Mouse (Mus musculus): ENCODE measurements around the gene Ect2l. TPM values are rescaled to one million over a fixed set of nuclear protein-coding genes. Genes with fewer than 3 reads are reported as not detected.
"Not testable (repeated sequence)": the region's sequence is repeated elsewhere in the genome, so short reads cannot be mapped to it uniquely, and the experiment has no call there.

Ect2l gene
- polyA plus RNA-seq, 1 experiment from 2014 or later, result 0.43 TPM

DNA sequence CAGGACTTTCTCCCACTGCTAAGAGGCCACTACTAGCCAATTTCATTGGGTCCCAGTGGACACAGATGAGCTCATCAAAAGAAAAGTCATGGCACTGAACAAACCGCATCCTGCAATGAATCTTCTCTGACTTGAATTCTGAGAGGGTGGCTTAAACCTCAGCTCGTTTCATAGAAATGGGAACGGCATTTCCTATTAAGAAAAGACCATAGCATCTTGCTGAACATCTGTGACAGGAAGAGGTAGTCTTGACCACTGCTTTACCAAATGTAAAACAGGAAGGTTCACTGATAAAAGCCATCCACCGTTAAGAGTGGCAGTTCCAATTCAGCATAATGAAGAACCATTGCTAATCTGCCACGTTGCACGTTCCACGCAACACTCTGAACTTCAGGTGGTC, 34.0 kb downstream of the Ect2l start:
- Histone ChIP-seq H3K27ac (ENCODE audit: low read length) (no peak overlapping the region), H3K4me3 (replicated peaks; ENCODE audit: low read length) (no peak overlapping the region), H3K27me3 (ENCODE audit: control insufficient read depth, insufficient read depth, low read length) (no peaks in the 10 kb centered on the region), H3K36me3 (ENCODE audit: control insufficient read depth, insufficient read depth, low read length) (no peaks in the 10 kb centered on the region), H3K9me3 (replicated peaks; ENCODE audit: control insufficient read depth, low read length) (no peaks in the 10 kb centered on the region), H3K4me2 (ENCODE audit: low read depth, low read length) (no peak overlapping the region), H3K9ac (ENCODE audit: low read length) (no peak overlapping the region), H3K4me1 (ENCODE audit: control insufficient read depth, insufficient read depth, low read length) (no peaks in the 10 kb centered on the region)
- ATAC-seq (ENCODE audit: insufficient read depth, low FRiP score), result no peak
- 85% methylated on average over 7 of the region's 7 CpGs for WGBS

DNA sequence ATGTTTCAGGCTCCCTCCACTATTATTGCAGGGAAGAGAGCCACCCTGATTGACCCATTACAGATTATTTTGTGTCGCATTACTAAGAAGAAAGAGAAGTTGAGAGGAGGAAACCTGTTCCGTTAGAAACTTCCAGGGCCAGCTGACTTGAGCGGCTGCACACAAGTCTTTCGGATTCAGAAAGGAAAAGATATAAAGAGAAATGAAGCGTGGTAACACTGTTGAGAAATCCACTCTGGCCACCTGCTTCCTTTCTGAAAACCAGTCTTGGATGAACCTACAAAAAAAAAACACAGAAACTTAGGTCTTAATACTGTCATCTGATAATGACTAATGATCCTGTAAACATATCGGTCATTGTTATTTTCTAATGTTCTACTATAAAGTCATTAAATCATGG, 35.6 kb downstream of the Ect2l start:
- WGBS, result 78% methylated on average over 6 of the region's 6 CpGs
- no peaks in the 10 kb centered on the region for H3K27me3 ChIP-seq (ENCODE audit: control insufficient read depth, insufficient read depth, low read length)
- H3K4me2 ChIP-seq (ENCODE audit: low read depth, low read length), result no peak overlapping the region
- no peak overlapping the region for H3K4me3 ChIP-seq (replicated peaks; ENCODE audit: low read length)
- H3K9ac ChIP-seq (ENCODE audit: low read length), result no peak overlapping the region
- H3K27ac ChIP-seq (ENCODE audit: low read length), result no peak overlapping the region
- H3K36me3 ChIP-seq (ENCODE audit: control insufficient read depth, insufficient read depth, low read length), result no peaks in the 10 kb centered on the region
- no peaks in the 10 kb centered on the region for H3K4me1 ChIP-seq (ENCODE audit: control insufficient read depth, insufficient read depth, low read length)
- H3K9me3 ChIP-seq (replicated peaks; ENCODE audit: control insufficient read depth, low read length), result no peaks in the 10 kb centered on the region
- ATAC-seq (ENCODE audit: insufficient read depth, low FRiP score), result no peak

DNA sequence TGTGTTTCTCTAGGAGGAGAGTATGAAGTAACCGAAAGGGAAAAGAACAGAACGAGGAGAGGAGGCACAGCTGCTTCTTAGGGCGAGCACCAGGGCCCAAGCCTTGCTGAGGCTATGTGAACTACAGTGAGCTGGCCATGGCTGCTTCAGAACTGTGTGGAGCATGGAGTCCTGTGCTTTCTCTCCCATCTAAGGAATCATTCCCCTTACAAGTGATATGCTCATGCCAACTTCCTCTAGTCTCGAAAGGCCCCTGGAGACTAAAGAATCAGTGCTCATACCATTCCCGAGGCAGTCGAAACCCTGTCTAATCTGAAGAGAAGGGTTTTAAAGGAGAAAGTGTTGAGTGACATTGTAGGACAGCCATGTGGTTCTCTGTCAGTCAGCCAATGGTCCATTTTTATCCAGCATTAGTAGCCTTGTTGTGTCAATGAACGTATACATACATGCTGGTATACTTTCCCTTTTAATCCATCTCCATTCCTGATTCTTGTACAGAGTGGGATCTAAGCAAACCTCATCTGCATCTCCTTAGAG, 48.2 kb downstream of the Ect2l start:
- ATAC-seq (ENCODE audit: insufficient read depth, low FRiP score), result no peak
- H3K4me1 ChIP-seq (ENCODE audit: control insufficient read depth, insufficient read depth, low read length), result no peaks in the 10 kb centered on the region
- no peak overlapping the region for H3K9ac ChIP-seq (ENCODE audit: low read length)
- H3K36me3 ChIP-seq (ENCODE audit: control insufficient read depth, insufficient read depth, low read length), result no peaks in the 10 kb centered on the region
- WGBS, result 80% methylated on average over 7 of the region's 7 CpGs
- no peak overlapping the region for H3K27ac ChIP-seq (ENCODE audit: low read length)
- H3K4me2 ChIP-seq (ENCODE audit: low read depth, low read length), result no peak overlapping the region
- H3K9me3 ChIP-seq (replicated peaks; ENCODE audit: control insufficient read depth, low read length), result no peaks in the 10 kb centered on the region
- H3K4me3 ChIP-seq (replicated peaks; ENCODE audit: low read length), result no peak overlapping the region
- no peaks in the 10 kb centered on the region for H3K27me3 ChIP-seq (ENCODE audit: control insufficient read depth, insufficient read depth, low read length)

DNA sequence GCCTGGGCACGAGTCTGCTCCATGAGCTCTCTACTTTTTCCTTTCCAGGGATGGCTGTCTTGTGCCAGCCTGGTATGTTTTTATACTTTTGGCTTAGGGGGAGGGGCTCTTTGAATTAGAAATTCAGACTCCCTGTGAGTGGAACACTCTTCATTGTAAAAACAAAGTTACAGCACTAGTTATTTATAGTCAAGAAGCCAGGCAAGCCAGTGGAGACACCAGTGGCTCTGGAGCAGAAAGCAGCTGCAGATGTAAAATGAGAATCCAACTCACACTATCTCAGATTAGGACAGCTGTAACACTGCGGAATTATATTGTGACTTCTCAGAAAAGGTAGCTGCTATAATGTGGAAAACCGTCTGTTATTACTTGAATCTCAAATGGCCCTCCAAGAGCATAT, 63.5 kb downstream of the Ect2l start:
- ATAC-seq (ENCODE audit: insufficient read depth, low FRiP score), result no peak
- no peak overlapping the region for H3K27ac ChIP-seq (ENCODE audit: low read length)
- no peak overlapping the region for H3K4me2 ChIP-seq (ENCODE audit: low read depth, low read length)
- H3K4me1 ChIP-seq (ENCODE audit: control insufficient read depth, insufficient read depth, low read length), result no peaks in the 10 kb centered on the region
- H3K9me3 ChIP-seq (replicated peaks; ENCODE audit: control insufficient read depth, low read length), result no peaks in the 10 kb centered on the region
- no peak overlapping the region for H3K9ac ChIP-seq (ENCODE audit: low read length)
- no peak overlapping the region for H3K4me3 ChIP-seq (replicated peaks; ENCODE audit: low read length)
- H3K27me3 ChIP-seq (ENCODE audit: control insufficient read depth, insufficient read depth, low read length), result no peaks in the 10 kb centered on the region
- no peaks in the 10 kb centered on the region for H3K36me3 ChIP-seq (ENCODE audit: control insufficient read depth, insufficient read depth, low read length)
- WGBS, result 71% methylated on average over 3 of the region's 3 CpGs

DNA sequence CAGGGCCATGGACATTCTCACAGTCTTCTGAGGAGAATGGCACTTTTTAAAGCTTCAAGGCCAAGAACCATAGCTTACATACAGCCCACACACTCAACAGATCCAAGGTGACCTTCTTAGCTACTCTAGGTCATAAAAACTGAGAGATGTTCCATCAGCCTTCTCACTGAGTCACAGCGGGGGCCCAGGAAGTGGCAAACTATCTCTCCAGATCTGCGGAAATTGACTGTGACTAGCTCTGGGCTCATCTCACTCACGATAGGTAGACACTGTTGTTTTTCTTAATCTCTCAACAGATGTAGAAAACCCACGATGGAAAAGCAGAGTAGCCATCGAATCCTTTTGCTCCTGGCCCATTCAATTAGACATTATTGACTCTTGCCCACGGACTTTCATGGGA, 68.5 kb downstream of the Ect2l start:
- no peak for ATAC-seq (ENCODE audit: insufficient read depth, low FRiP score)
- Histone ChIP-seq H3K4me1 (ENCODE audit: control insufficient read depth, insufficient read depth, low read length) (no peaks in the 10 kb centered on the region), H3K9me3 (replicated peaks; ENCODE audit: control insufficient read depth, low read length) (no peaks in the 10 kb centered on the region), H3K9ac (ENCODE audit: low read length) (no peak overlapping the region), H3K36me3 (ENCODE audit: control insufficient read depth, insufficient read depth, low read length) (no peaks in the 10 kb centered on the region), H3K4me3 (replicated peaks; ENCODE audit: low read length) (no peak overlapping the region), H3K4me2 (ENCODE audit: low read depth, low read length) (no peak overlapping the region), H3K27me3 (ENCODE audit: control insufficient read depth, insufficient read depth, low read length) (no peaks in the 10 kb centered on the region), H3K27ac (ENCODE audit: low read length) (no peak overlapping the region)
- WGBS, result 78% methylated on average over 6 of the region's 6 CpGs

DNA sequence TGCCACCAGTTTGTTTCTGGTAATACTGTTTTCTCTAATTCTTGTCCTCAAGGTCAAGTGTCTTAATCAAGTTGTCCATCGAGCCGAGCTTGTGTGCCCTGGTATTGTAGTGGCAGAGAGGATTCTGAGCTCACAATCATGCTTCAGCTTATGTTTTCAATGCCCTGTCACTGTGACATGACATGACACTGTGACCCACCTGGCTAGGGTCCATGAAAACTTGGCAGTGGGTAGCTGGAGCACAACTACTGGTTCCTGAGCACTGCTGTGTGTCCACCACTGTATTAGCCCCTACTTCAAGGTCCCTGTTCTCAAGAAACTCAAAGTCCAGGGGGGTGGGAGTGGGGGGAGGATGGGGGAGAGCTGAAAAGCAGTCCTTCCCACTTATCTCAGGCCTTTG, 69.3 kb downstream of the Ect2l start:
- no peak overlapping the region for H3K4me3 ChIP-seq (replicated peaks; ENCODE audit: low read length)

DNA sequence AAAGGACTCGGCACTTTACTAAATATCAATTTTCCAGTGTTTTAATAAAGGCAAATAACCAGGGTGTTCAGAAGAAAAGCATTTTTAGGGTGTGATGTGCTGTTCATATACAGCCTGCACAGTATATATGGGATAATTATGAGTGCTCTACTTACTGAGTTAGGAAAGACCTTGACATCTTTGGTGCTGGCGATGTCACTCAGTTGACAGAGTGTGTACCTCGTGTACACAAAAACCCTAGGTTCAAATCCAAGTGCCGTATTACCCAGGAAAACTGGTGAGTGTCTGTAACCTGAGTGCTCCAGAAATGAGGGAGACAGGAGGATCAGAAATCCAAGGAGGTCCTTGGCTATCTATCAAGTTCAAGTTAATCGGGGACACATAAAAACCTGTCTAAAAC, 71.1 kb downstream of the Ect2l start:
- H3K4me2 ChIP-seq (ENCODE audit: low read depth, low read length), result peak overlapping the region; percentile 21; the same call in 1 of the 2 replicates
- H3K9me3 ChIP-seq (replicated peaks; ENCODE audit: control insufficient read depth, low read length), result no peaks in the 10 kb centered on the region
- 73% methylated on average over 5 of the region's 5 CpGs for WGBS
- H3K4me3 ChIP-seq (replicated peaks; ENCODE audit: low read length), result peak overlapping the region; percentile 30
- H3K27ac ChIP-seq (ENCODE audit: low read length), result no peak overlapping the region
- no peaks in the 10 kb centered on the region for H3K36me3 ChIP-seq (ENCODE audit: control insufficient read depth, insufficient read depth, low read length)
- H3K4me1 ChIP-seq (ENCODE audit: control insufficient read depth, insufficient read depth, low read length), result no peaks in the 10 kb centered on the region
- no peak for ATAC-seq (ENCODE audit: insufficient read depth, low FRiP score)
- H3K27me3 ChIP-seq (ENCODE audit: control insufficient read depth, insufficient read depth, low read length), result no peaks in the 10 kb centered on the region
- no peak overlapping the region for H3K9ac ChIP-seq (ENCODE audit: low read length)

More for the DNA sequence above, 69.3 kb downstream of the Ect2l start:
- WGBS, result 86% methylated on average over 2 of the region's 2 CpGs
- Histone ChIP-seq H3K27ac (ENCODE audit: low read length) (no peak overlapping the region), H3K27me3 (ENCODE audit: control insufficient read depth, insufficient read depth, low read length) (no peaks in the 10 kb centered on the region), H3K4me1 (ENCODE audit: control insufficient read depth, insufficient read depth, low read length) (no peaks in the 10 kb centered on the region), H3K9ac (ENCODE audit: low read length) (no peak overlapping the region), H3K9me3 (replicated peaks; ENCODE audit: control insufficient read depth, low read length) (no peaks in the 10 kb centered on the region), H3K36me3 (ENCODE audit: control insufficient read depth, insufficient read depth, low read length) (no peaks in the 10 kb centered on the region), H3K4me2 (ENCODE audit: low read depth, low read length) (no peak overlapping the region)
- ATAC-seq (ENCODE audit: insufficient read depth, low FRiP score), result no peak

DNA sequence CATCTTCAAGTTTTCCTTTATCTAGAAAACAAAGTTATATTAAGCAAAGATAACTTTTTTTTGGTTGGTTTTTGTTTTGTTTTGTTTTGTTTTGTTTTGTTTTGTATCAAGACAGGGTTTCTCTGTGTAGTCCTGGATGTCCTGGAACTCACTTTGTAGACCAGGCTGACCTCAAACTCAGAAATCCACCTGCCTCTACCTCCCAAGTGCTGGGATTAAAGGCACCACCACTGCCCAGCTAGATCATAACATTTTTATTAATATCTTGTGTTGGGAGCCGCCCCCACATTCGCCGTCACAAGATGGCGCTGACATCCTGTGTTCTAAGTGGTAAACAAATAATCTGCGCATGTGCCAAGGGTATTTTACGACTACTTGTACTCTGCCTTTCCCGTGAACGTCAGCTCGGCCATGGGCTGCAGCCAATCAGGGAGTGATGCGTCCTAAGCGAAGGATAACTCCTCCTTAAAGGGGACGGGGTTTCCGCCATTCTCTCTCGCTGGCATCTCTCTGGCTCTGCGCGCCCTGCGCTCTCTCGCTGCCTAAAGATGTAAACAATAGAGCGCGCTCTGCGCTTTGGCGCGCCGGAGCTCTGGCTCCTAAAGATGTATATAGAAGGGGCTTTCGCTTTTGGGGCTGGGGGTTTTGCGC, 71.7 kb downstream of the Ect2l start:
- H3K27ac ChIP-seq (ENCODE audit: low read length); H3K9ac ChIP-seq (ENCODE audit: low read length); ATAC-seq (ENCODE audit: insufficient read depth, low FRiP score); H3K9me3 ChIP-seq (replicated peaks; ENCODE audit: control insufficient read depth, low read length); H3K4me2 ChIP-seq (ENCODE audit: low read depth, low read length); H3K36me3 ChIP-seq (ENCODE audit: control insufficient read depth, insufficient read depth, low read length); H3K4me1 ChIP-seq (ENCODE audit: control insufficient read depth, insufficient read depth, low read length); H3K27me3 ChIP-seq (ENCODE audit: control insufficient read depth, insufficient read depth, low read length): not testable (repeated sequence)
- peak overlapping the region; percentile 30 for H3K4me3 ChIP-seq (replicated peaks; ENCODE audit: low read length)
- WGBS, result 62% methylated on average over 12 of the region's 26 CpGs

DNA sequence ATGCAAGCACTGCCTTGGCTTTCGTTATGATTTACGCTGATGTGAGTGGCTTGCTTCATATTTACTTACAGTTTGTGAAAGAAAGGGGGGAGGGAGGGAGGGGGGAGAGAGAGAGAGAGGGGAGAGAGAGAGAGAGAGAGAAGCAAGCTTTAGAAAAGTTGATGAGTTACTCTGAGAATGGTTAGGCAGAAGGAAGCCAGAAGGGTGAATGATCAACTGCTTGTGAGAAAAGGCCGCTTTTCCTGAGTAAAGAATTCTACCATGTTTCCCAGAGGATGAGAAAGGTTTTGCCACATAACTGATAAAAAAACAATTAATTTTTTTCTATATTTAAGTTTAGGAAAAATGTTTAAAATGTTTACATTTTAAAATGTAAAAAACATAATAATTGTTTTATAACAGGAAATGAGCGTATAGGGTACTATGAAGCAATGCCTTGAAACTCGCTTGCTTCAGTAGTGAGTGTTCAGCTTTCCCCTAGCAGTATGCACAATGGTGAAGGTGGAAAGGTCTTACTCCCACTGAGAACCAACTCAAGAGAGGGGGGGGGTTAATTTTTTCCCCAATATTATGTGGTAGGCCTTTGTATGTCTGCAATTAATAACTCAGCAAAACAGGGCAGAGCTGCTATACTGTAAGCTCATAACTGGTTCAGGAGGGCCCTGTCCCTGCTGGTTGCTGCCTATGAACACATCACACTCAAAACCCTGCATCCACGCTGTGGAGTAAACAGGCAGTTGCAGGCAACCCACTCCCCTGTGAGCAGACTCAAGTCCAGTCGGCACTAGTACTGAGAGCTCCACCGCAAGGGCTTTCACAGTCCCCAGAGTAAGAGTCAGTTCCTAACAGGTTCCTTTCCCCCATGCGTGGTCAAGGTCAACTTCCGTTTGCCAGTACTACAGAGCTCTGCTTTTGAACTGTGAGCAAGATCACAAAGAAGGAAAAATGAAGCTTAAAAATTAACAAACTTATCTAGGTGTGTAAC, 78.7 kb downstream of the Ect2l start:
- Histone ChIP-seq H3K9me3 (replicated peaks; ENCODE audit: control insufficient read depth, low read length) (no peaks in the 10 kb centered on the region), H3K9ac (ENCODE audit: low read length) (no peak overlapping the region), H3K4me1 (ENCODE audit: control insufficient read depth, insufficient read depth, low read length) (peaks cover 4% of the 10 kb centered on the region; the same call in 1 of the 2 replicates), H3K27me3 (ENCODE audit: control insufficient read depth, insufficient read depth, low read length) (no peaks in the 10 kb centered on the region), H3K36me3 (ENCODE audit: control insufficient read depth, insufficient read depth, low read length) (no peaks in the 10 kb centered on the region), H3K27ac (ENCODE audit: low read length) (0 out of 2 replicates have a peak overlapping the region, but pooled peaks have one; percentile 6), H3K4me2 (ENCODE audit: low read depth, low read length) (no peak overlapping the region), H3K4me3 (replicated peaks; ENCODE audit: low read length) (no peak overlapping the region)
- no peak for ATAC-seq (ENCODE audit: insufficient read depth, low FRiP score)
- WGBS, result 64% methylated on average over 10 of the region's 10 CpGs
